Mouse (Mus musculus) spleen, postnatal 10 days (tissue): Measurements from ENCODE around the gene Dusp9.

Experiments used
- DNase-seq, 2 experiments: peaks; one replicate each; pipeline ENCODE4 v3.0.0; 2021 to 2022; ENCODE audit warnings: low spot score in 2 of 2

Dusp9 gene

DNA sequence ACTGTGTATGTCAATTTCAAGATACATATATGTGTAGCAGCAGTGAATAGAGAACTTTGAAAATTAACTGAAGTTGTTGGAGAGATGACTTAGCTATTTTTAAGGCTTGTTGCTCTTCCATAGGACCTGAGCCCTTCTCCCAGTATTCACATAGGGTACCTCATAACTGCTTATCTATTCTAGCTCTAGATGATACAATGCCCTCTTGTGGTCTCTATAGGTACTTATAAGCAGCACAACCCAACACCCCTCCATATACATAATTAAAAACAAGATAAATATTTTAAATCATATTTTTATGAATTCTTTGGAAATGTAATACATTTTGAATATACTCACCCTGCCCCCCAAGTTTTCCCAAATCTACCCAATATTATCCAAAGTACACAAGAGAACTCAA lies 23.9 kb downstream of the Dusp9 start:
- no peak for DNase-seq

DNA sequence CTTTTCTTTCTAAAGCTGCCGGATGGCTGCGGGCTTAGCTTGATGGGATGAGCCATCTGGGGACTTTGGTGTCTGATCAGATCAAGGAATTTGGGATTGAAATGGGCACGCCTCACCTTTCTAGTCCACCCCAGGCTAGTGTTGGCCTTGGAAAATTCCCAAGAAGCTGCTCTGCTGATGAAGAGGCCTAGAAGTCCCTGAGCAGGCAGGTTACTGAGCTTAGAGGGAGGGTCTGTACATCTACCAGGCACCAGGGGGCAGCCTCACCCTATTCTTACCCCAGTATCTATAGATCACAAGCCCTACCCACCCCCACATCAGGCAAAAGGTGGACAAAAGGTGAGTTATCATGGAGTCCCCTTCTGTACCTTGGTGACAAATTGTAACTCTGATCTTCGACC lies 32.8 kb downstream of the Dusp9 start:
- peak in 1 of 2 experiments; percentile 62 for DNase-seq

DNA sequence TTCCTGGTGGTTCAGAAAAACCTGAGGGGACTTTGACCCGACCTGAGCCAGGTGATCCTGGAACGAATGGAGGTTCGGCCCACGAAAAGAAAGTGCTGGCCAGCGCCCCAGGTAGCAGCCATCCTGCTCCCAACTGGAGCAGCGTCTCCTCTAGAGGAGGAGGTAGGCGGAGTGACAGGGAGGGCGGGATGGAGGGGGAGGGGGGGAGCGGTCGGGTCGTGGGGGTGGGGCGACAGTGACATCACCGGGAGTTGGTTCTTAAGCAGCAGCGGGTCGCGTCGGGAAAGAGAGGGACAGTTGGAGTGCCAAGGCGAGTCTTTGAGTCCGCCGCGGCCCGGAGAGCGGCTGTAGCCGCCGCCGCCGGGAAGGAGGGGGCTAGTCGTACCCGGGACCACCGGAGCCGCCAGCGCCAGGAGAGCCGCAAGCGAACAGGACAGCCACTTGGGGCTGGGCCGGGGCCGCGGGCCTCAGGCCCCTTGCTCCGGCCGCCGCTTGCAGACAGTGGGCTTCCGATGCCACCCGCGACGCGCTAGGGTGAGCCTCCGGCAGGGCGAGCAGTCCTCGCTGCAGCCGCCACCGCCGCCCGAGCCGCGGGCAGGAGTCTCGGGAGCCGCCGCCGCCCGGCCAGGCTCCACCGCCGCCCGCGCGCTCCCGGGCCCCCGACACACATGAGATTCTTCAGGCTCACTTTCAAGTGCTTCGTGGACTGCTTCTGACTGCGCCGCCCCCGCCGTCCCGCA lies 33.8 kb downstream of the Dusp9 start, which contains the start of gene Slc6a8:
Gene Slc6a8 (plus strand): TSS at position 272 of the 740 bp plus-strand sequence.
- peak in 1 of 2 experiments; percentile 35 for DNase-seq

DNA sequence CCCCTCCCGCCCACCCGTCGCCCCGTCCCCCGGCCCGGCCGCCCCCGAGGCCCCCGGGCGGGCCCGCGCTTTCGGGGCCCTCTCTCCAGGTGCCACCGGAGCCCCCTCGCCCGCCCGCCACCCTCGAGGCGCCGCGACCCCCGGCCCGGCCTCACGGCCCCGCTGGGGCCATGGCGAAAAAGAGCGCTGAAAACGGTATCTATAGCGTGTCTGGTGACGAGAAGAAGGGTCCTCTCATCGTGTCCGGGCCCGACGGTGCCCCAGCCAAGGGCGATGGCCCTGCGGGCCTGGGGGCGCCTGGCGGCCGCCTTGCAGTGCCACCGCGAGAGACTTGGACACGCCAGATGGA lies 34.4 kb downstream of the Dusp9 start:
- no peak for DNase-seq

DNA sequence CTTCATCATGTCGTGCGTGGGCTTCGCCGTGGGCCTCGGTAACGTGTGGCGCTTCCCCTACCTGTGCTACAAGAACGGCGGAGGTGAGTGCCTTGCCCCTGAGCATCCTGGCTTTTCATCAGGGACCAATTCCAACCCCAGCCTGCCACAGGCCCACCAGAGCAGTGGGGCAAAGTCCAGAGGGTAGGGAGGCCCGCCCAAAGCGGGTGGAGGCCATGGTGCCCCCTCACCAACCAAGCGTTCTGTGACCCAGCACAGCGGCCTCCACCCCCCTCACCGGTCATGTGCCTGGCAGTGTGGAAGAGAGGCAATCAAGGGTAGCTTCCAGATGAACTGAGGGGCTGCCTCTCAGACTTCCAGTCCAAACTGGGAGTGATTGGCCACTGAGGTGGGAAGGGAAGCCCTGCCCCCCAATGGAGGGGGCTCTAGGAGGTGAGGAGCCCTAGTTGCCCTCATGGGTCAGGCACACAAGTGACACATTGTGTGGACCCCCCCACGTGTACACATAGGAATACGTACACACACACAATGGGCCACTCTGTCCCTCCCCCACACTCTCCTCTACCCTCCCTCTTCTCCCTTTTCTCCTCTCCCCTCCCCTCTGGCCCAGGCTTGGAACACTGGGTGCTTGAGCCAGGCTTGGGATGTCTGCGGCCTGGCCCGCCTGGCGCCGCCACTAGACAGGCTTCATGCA lies 34.9 kb downstream of the Dusp9 start:
- no peak for DNase-seq

DNA sequence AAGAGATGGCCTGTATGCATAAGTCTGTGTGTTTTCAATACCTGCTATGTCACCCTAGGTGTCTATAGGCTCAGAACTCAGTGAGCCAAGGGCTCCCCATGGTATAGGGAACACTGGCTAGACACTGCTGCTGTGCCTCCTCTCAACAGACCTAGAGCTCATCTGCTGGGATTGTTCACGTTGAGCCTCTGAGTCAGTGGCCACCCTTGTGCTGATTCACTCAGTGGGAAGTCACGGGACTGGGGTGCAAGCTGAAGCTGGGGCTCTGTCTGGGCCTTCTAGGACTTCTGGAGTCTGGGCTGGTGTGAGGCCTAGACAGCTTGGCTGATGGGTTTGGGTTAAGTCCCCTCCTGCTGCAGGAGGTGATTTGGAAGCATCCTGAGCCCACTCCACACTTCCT lies 36.0 kb downstream of the Dusp9 start:
- DNase-seq: no peak

DNA sequence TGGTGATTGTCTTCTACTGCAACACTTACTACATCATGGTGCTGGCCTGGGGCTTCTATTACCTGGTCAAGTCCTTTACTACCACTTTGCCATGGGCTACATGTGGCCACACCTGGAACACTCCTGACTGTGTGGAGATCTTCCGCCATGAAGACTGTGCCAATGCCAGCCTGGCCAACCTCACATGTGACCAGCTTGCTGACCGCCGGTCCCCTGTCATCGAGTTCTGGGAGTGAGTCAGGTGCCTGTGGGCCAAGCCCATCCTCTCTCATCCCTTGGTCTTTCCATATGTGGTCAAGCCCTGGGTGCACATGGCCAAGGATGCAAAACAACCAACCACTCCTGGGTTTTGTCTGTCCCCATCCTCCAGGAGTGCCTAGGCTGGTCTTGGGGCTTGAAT lies 37.4 kb downstream of the Dusp9 start:
- DNase-seq: no peak

DNA sequence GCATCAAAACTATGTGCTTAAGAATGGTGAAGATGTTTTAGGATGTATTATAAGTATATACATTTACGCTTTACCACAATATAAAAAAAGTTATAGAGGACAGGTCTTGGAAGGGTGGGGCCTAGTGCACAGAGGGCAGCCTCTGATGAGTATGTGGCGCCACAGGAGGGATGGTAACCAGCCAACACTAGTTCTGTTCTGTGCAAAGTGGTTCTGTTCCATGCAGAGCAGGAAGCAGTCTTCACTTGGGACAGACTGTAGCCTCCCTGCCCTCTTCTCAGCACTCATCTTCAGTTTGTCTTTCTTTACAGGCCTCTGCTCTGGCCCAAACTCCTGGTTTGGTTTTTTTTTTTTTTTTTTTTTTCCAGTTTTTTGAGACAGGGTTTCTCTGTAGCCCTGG lies 44.9 kb downstream of the Dusp9 start:
- no peak for DNase-seq

DNA sequence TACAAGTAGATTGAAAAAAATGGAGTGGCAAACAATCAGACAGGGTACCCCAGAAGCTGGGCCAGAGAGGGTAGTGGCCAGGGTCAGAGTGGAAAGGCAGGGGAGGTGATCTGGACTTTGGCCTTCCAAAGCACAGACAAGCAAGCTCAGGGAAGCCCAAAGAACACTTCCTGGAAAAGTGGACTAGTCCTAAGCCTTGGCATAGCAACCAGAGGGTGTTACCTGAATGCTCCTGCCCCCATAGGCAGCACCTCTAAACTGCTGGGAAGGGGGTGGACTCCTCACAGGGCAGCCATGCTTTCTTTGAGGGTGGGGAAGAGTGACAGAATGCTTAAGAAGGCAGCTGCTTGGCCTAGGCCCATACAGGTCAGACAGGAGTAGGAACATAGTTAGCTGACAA lies 45.8 kb downstream of the Dusp9 start:
- no peak for DNase-seq

DNA sequence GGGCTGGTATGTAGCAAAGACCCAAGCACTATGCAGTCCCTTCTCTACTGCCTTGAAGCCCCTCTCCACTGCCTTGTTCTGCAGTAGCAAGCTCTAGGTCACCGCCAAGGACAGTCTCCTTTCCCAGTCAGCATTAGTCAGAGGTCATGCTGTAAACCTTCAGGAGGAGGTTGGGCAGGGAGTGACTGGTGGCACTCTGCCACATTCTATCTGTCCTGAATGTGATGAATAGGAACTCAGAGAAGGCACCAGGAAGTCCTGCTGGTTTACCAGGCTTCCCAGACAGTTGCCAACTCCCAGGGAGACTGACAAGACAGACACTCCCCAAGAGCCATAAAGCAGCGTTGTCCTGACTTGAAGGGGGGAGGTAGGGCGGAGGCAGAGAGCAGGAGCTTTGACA lies 46.4 kb downstream of the Dusp9 start:
- no peak for DNase-seq

DNA sequence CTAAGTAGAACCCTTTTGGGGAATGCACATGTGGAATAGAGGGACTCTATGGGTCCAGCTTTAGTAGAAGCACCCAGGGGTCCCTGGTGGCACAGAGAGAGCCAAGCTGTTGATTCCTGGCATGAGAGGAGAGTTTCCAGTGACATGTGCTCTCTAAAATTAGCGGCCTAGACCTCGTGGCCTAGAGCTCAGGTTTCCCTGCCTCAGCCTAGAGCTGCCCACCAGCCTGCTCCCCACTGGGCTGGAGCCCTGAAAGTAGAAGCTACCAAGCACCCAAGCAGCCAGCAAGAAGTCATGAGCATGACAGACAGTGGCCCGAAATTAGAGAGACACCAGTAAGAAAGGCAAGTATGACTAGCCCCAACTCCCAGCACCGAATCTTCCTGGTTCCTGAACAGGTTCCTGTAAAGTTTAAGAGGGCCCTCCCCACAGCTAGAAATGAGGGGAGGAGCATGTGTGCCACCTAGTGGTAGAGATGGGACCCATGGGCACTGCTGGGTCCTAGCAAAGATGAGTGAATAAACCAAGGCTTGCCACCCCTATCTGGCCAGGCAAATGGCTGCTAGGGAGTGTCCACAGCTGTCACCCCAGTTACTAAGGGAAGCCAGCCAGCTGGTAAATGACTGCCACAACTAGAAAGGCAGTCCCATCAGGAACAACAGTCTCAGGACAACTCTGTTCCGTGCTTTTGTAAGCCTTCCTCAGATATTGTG lies 51.9 kb downstream of the Dusp9 start:
- peak; percentile 15 to 53 for DNase-seq
